Mouse (Mus musculus) bone marrow, adult 2 months (tissue): ENCODE results near the gene Olfr545.

ENCODE experiments used
- CTCF ChIP-seq: fragments of 200-500 bp; IDR thresholded peaks from 2 replicates; pipeline ENCODE4 v1.5.1; 2011; ENCODE audit warnings: low read length, control low read depth; ENCODE audit not compliant: control insufficient read depth, insufficient read depth
- POLR2A ChIP-seq: fragments of 200-500 bp; IDR thresholded peaks from 2 replicates; pipeline ENCODE4 v1.6.1; 2011; ENCODE audit warnings: low read depth, mild to moderate bottlenecking, control low read depth, low read length, borderline replicate concordance; ENCODE audit not compliant: control insufficient read depth

DNA sequence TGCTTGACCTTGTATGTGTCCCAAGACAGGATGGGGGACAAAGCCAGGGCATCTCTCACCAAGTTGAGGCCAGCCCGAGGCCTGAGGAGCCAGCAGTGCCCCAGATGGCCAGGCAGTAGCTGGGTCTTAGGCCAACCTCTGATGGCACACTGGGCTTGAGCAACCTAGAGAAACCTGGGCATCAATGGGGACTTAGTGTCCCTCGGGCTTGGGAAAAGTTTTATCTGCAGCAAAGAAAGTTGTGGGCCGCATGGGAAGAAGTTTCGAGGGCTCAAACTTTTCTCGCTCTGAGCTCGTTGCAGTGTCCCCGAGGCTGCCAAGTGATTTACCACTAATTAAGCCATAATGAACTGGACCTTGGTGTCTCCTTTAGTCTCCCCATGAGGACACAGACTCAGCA lies 10.4 kb upstream of the Olfr545 start:
- no peak for TF ChIP-seq POLR2A
- TF ChIP-seq CTCF, result no peak
